Comparison of ENCODE assay signal across 11 mouse cellular contexts in the genomic region with DNA sequence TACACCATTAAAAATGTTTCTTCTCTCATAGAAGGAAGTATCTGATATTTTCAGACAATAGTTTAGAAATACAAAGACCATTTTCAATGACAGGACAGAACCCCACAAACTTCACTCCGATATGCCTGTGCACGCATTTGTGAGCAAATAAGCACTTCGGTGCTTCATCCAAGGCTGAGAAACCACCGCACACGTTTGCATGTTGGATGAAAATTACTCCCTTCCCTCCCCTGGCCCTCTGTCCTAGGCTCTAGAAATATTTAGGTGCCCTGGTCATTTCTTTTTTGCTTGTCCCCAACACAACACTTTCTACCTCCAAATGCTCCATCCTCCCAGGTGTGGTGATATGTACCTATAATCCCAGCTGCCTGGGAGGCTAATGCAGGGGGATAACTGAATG. TPM values are rescaled to one million over a fixed set of nuclear protein-coding genes. Genes with fewer than 3 reads are reported as not detected.
DNase-seq lines count a peak whose midpoint lies in the region; ATAC-seq lines count a peak whose summit lies in the region.
"Had no signal": no experiment of that assay in that cellular context is flagged by ENCODE, and none has a peak within 500 bp of the region (broad histone marks: within the 10 kb centered on the region; RNA-seq: fewer than 3 reads in every experiment).

No protein-coding gene starts in this region.

- peak overlapping the region; percentile 62 for H3K4me2 ChIP-seq in heart, embryonic 13.5 days
- H3K4me2 ChIP-seq in midbrain, embryonic 13.5 days (replicated peaks), result 0 out of 2 replicates have a peak overlapping the region, but pooled peaks have one; percentile 15
- no peak overlapping the region for H3K4me2 ChIP-seq in midbrain, embryonic 15.5 days
- H3K4me2 ChIP-seq in intestine, embryonic 14.5 days (ENCODE audit: low read length), result peak overlapping the region; percentile 42
- H3K4me2 ChIP-seq in stomach, embryonic 16.5 days (ENCODE audit: low read depth, low read length), result peak overlapping the region; percentile 9; the same call in 1 of the 2 replicates

- no peak overlapping the region for H3K27ac ChIP-seq in heart, embryonic 13.5 days (replicated peaks)
- no peak overlapping the region for H3K27ac ChIP-seq in midbrain, embryonic 13.5 days
- H3K27ac ChIP-seq in midbrain, embryonic 15.5 days, result no peak overlapping the region
- H3K27ac ChIP-seq in intestine, embryonic 14.5 days (ENCODE audit: low read depth), result no peak overlapping the region
- no peak overlapping the region for H3K27ac ChIP-seq in stomach, embryonic 16.5 days (ENCODE audit: low read length)

- DNase-seq in heart, adult 9 months (ENCODE audit: low spot score in 2 of 2), result no peak
- no peak for DNase-seq in intestine, embryonic 14.5 days (ENCODE audit: low spot score)
- DNase-seq in kidney, postnatal 4 days, result no peak
- no peak for DNase-seq in layer of hippocampus, postnatal 36 days
- DNase-seq: cerebellum, adult 11-12 months had no signal

- no peak for ATAC-seq in heart, embryonic 13.5 days (ENCODE audit: extremely low read depth, insufficient number of reproducible peaks, low FRiP score, low TSS enrichment)
- no peak for ATAC-seq in midbrain, embryonic 13.5 days
- ATAC-seq in midbrain, embryonic 15.5 days (replicated peaks), result no peak
- ATAC-seq in intestine, embryonic 14.5 days (replicated peaks; ENCODE audit: low FRiP score, low TSS enrichment, low read depth), result no peak
- ATAC-seq in stomach, embryonic 16.5 days (ENCODE audit: insufficient read depth, low FRiP score), result no peak

- H3K9me3 ChIP-seq in heart, embryonic 13.5 days, result no peaks in the 10 kb centered on the region
- H3K9me3 ChIP-seq in midbrain, embryonic 13.5 days, result no peaks in the 10 kb centered on the region
- no peaks in the 10 kb centered on the region for H3K9me3 ChIP-seq in midbrain, embryonic 15.5 days
- H3K9me3 ChIP-seq in intestine, embryonic 14.5 days (ENCODE audit: control insufficient read depth, low read length), result no peaks in the 10 kb centered on the region
- no peaks in the 10 kb centered on the region for H3K9me3 ChIP-seq in stomach, embryonic 16.5 days (replicated peaks; ENCODE audit: control insufficient read depth, low read length)

- no peaks in the 10 kb centered on the region for H3K27me3 ChIP-seq in heart, embryonic 13.5 days (replicated peaks)
- peaks cover 28% of the 10 kb centered on the region for H3K27me3 ChIP-seq in midbrain, embryonic 13.5 days
- H3K27me3 ChIP-seq in midbrain, embryonic 15.5 days (replicated peaks), result peaks cover 18% of the 10 kb centered on the region; the same call in 1 of the 2 replicates
- no peaks in the 10 kb centered on the region for H3K27me3 ChIP-seq in intestine, embryonic 14.5 days (replicated peaks; ENCODE audit: control insufficient read depth, insufficient read depth, low read length)
- no peaks in the 10 kb centered on the region for H3K27me3 ChIP-seq in stomach, embryonic 16.5 days (ENCODE audit: control insufficient read depth, insufficient read depth, low read length)

- H3K36me3 ChIP-seq in heart, embryonic 13.5 days, result no peaks in the 10 kb centered on the region
- no peaks in the 10 kb centered on the region for H3K36me3 ChIP-seq in midbrain, embryonic 13.5 days
- H3K36me3 ChIP-seq in midbrain, embryonic 15.5 days (replicated peaks), result no peaks in the 10 kb centered on the region
- no peaks in the 10 kb centered on the region for H3K36me3 ChIP-seq in intestine, embryonic 14.5 days (ENCODE audit: control insufficient read depth, insufficient read depth, low read length)
- no peaks in the 10 kb centered on the region for H3K36me3 ChIP-seq in stomach, embryonic 16.5 days (ENCODE audit: control insufficient read depth, insufficient read depth, low read length)

- H3K4me1 ChIP-seq in heart, embryonic 13.5 days, result peaks cover 59% of the 10 kb centered on the region
- peaks cover 21% of the 10 kb centered on the region for H3K4me1 ChIP-seq in midbrain, embryonic 13.5 days (replicated peaks)
- H3K4me1 ChIP-seq in midbrain, embryonic 15.5 days, result peaks cover 10% of the 10 kb centered on the region
- peaks cover 28% of the 10 kb centered on the region for H3K4me1 ChIP-seq in intestine, embryonic 14.5 days (replicated peaks; ENCODE audit: control insufficient read depth, insufficient read depth, low read length)
- no peaks in the 10 kb centered on the region; the same call in 1 of the 2 replicates for H3K4me1 ChIP-seq in stomach, embryonic 16.5 days (ENCODE audit: control insufficient read depth, insufficient read depth, low read length)

- H3K4me3 ChIP-seq in heart, embryonic 13.5 days, result peak overlapping the region; percentile 35
- H3K4me3 ChIP-seq in midbrain, embryonic 13.5 days (replicated peaks), result no peak overlapping the region
- H3K4me3 ChIP-seq in midbrain, embryonic 15.5 days, result no peak overlapping the region
- H3K4me3 ChIP-seq in intestine, embryonic 14.5 days (ENCODE audit: low read depth, low read length), result no peak overlapping the region
- no peak overlapping the region for H3K4me3 ChIP-seq in stomach, embryonic 16.5 days (replicated peaks; ENCODE audit: low read length)

- 25% methylated on average over 5 of the region's 5 CpGs for WGBS in heart, embryonic 13.5 days
- WGBS in midbrain, embryonic 13.5 days, result 22% methylated on average over 5 of the region's 5 CpGs
- 30% methylated on average over 5 of the region's 5 CpGs for WGBS in midbrain, embryonic 15.5 days
- WGBS in intestine, embryonic 14.5 days, result 27% methylated on average over 5 of the region's 5 CpGs
- WGBS in stomach, embryonic 16.5 days, result 36% methylated on average over 5 of the region's 5 CpGs

- peak overlapping the region; percentile 24; the same call in 1 of the 2 replicates for H3K9ac ChIP-seq in heart, embryonic 13.5 days
- no peak overlapping the region for H3K9ac ChIP-seq in midbrain, embryonic 13.5 days (replicated peaks)
- H3K9ac ChIP-seq in midbrain, embryonic 15.5 days, result no peak overlapping the region
- H3K9ac ChIP-seq in intestine, embryonic 14.5 days (ENCODE audit: low read length), result no peak overlapping the region
- no peak overlapping the region for H3K9ac ChIP-seq in stomach, embryonic 16.5 days (ENCODE audit: low read length)

RNA-seq across cellular contexts. Expression of a gene that starts 12.9 kb away (rescaled TPM):
- polyA plus RNA-seq in heart, embryonic 13.5 days (2015; fragmentation: Nextera tagmentation; extraction: Ambion mirVana), result 0.45 and 0.82 TPM in 2 replicates
- 0.13 TPM in 2 replicates for polyA plus RNA-seq in midbrain, embryonic 13.5 days (2015; fragmentation: Nextera tagmentation; extraction: Ambion mirVana)
- polyA plus RNA-seq in midbrain, embryonic 15.5 days (2015; fragmentation: Nextera tagmentation; extraction: Ambion mirVana), result not detected in 2 replicates
- 0.14 and 0.52 TPM in 2 replicates for polyA plus RNA-seq in intestine, embryonic 14.5 days (2014; fragmentation: Nextera tagmentation; extraction: Ambion mirVana)
- 0.14 and 0.28 TPM in 2 replicates for polyA plus RNA-seq in stomach, embryonic 16.5 days (2015; fragmentation: Nextera tagmentation; extraction: Ambion mirVana)
- under 1 TPM; 0.51 to 0.80 TPM for total RNA-seq in layer of hippocampus, postnatal 36 days (2021)
- total RNA-seq: heart, postnatal 14 days had no signal

RNA-seq across cellular contexts. Expression of a gene that starts 29.3 kb away (rescaled TPM):
- polyA plus RNA-seq in heart, embryonic 13.5 days (2015; fragmentation: Nextera tagmentation; extraction: Ambion mirVana), result 6.3 and 7.2 TPM in 2 replicates
- 6.4 and 7.4 TPM in 2 replicates for polyA plus RNA-seq in midbrain, embryonic 13.5 days (2015; fragmentation: Nextera tagmentation; extraction: Ambion mirVana)
- 3.3 and 5.1 TPM in 2 replicates for polyA plus RNA-seq in midbrain, embryonic 15.5 days (2015; fragmentation: Nextera tagmentation; extraction: Ambion mirVana)
- polyA plus RNA-seq in intestine, embryonic 14.5 days (2014; fragmentation: Nextera tagmentation; extraction: Ambion mirVana), result 6.5 and 6.9 TPM in 2 replicates
- 5.7 and 6.3 TPM in 2 replicates for polyA plus RNA-seq in stomach, embryonic 16.5 days (2015; fragmentation: Nextera tagmentation; extraction: Ambion mirVana)
- 100 to 1,000 TPM; 363 to 377 TPM for total RNA-seq in layer of hippocampus, postnatal 36 days (2021)

RNA-seq across cellular contexts. Expression of a gene that starts 32.2 kb away (rescaled TPM):
- 2.0 and 3.0 TPM in 2 replicates for polyA plus RNA-seq in heart, embryonic 13.5 days (2015; fragmentation: Nextera tagmentation; extraction: Ambion mirVana)
- polyA plus RNA-seq in midbrain, embryonic 13.5 days (2015; fragmentation: Nextera tagmentation; extraction: Ambion mirVana), result 1.3 and 3.0 TPM in 2 replicates
- 0.69 TPM in 1 of 2 replicates, not detected in the other for polyA plus RNA-seq in midbrain, embryonic 15.5 days (2015; fragmentation: Nextera tagmentation; extraction: Ambion mirVana)
- 12.1 and 15.7 TPM in 2 replicates for polyA plus RNA-seq in intestine, embryonic 14.5 days (2014; fragmentation: Nextera tagmentation; extraction: Ambion mirVana)
- 0.74 and 3.1 TPM in 2 replicates for polyA plus RNA-seq in stomach, embryonic 16.5 days (2015; fragmentation: Nextera tagmentation; extraction: Ambion mirVana)
- total RNA-seq in layer of hippocampus, postnatal 36 days (2021), result 10 to 100 TPM; 12.2 to 14.4 TPM

RNA-seq across cellular contexts. Expression of a gene that starts 33.7 kb away (rescaled TPM):
- 4.1 and 5.5 TPM in 2 replicates for polyA plus RNA-seq in heart, embryonic 13.5 days (2015; fragmentation: Nextera tagmentation; extraction: Ambion mirVana)
- polyA plus RNA-seq in midbrain, embryonic 13.5 days (2015; fragmentation: Nextera tagmentation; extraction: Ambion mirVana), result 3.1 and 5.3 TPM in 2 replicates
- polyA plus RNA-seq in midbrain, embryonic 15.5 days (2015; fragmentation: Nextera tagmentation; extraction: Ambion mirVana), result 2.2 TPM in 1 of 2 replicates, not detected in the other
- 6.1 and 8.1 TPM in 2 replicates for polyA plus RNA-seq in intestine, embryonic 14.5 days (2014; fragmentation: Nextera tagmentation; extraction: Ambion mirVana)
- polyA plus RNA-seq in stomach, embryonic 16.5 days (2015; fragmentation: Nextera tagmentation; extraction: Ambion mirVana), result 4.7 and 6.1 TPM in 2 replicates
- total RNA-seq in layer of hippocampus, postnatal 36 days (2021), result 1 to 10 TPM; 3.9 to 4.9 TPM

RNA-seq across cellular contexts. Expression of a gene that starts 35.8 kb away (rescaled TPM):
- polyA plus RNA-seq in heart, embryonic 13.5 days (2015; fragmentation: Nextera tagmentation; extraction: Ambion mirVana), result 1.1 and 2.2 TPM in 2 replicates
- 0.04 and 0.13 TPM in 2 replicates for polyA plus RNA-seq in midbrain, embryonic 13.5 days (2015; fragmentation: Nextera tagmentation; extraction: Ambion mirVana)
- polyA plus RNA-seq in midbrain, embryonic 15.5 days (2015; fragmentation: Nextera tagmentation; extraction: Ambion mirVana), result 0.09 and 0.25 TPM in 2 replicates
- polyA plus RNA-seq in intestine, embryonic 14.5 days (2014; fragmentation: Nextera tagmentation; extraction: Ambion mirVana), result 0.05 and 0.11 TPM in 2 replicates
- polyA plus RNA-seq in stomach, embryonic 16.5 days (2015; fragmentation: Nextera tagmentation; extraction: Ambion mirVana), result 0.21 and 0.22 TPM in 2 replicates
- not detected for total RNA-seq in layer of hippocampus, postnatal 36 days (2021)
- total RNA-seq: heart, postnatal 14 days; layer of hippocampus, postnatal 25 days had no signal
